Mouse (Mus musculus) heart, embryonic 12.5 days (tissue): ENCODE results near the gene Irf1. TPM values are rescaled to one million over a fixed set of nuclear protein-coding genes. Genes with fewer than 3 reads are reported as not detected.
"Not testable (repeated sequence)": the region's sequence is repeated elsewhere in the genome, so short reads cannot be mapped to it uniquely, and the experiment has no call there.

ENCODE experiments used
- ATAC-seq: fragments of 200-750 bp; cut with Nextera tagmentation; 2 replicates; pipeline ENCODE4 v1.8.0; 2017; ENCODE audit warnings: moderate TSS enrichment, moderate library complexity; ENCODE audit not compliant: insufficient number of reproducible peaks, low FRiP score
- H3K27ac ChIP-seq: fragments of 300-500 bp; sonication (generic); 2 replicates; pipeline ENCODE4 v1.5.1; 2016; ENCODE audit warnings: mild to moderate bottlenecking, moderate library complexity; ENCODE audit not compliant: poor library complexity, severe bottlenecking
- H3K27me3 ChIP-seq: fragments of 300-500 bp; sonication (generic); replicated peaks from 2 replicates; pipeline ENCODE4 v1.6.1; 2016; ENCODE audit warnings: mild to moderate bottlenecking, moderate library complexity
- H3K36me3 ChIP-seq: fragments of 300-500 bp; sonication (generic); 2 replicates; pipeline ENCODE4 v1.6.1; 2016; ENCODE audit warnings: mild to moderate bottlenecking, moderate library complexity
- H3K4me1 ChIP-seq: fragments of 300-500 bp; sonication (generic); replicated peaks from 2 replicates; pipeline ENCODE4 v1.6.1; 2016; ENCODE audit warnings: mild to moderate bottlenecking
- H3K4me2 ChIP-seq: fragments of 300-500 bp; sonication (generic); 2 replicates; pipeline ENCODE4 v1.6.1; 2016; ENCODE audit warnings: mild to moderate bottlenecking, moderate library complexity
- H3K4me3 ChIP-seq: fragments of 300-500 bp; sonication (generic); 2 replicates; pipeline ENCODE4 v1.5.1; 2016; ENCODE audit warnings: mild to moderate bottlenecking
- H3K9ac ChIP-seq: fragments of 300-500 bp; sonication (generic); 2 replicates; pipeline ENCODE4 v1.6.1; 2016; ENCODE audit warnings: mild to moderate bottlenecking, moderate library complexity
- H3K9me3 ChIP-seq: fragments of 300-500 bp; sonication (generic); replicated peaks from 2 replicates; pipeline ENCODE4 v1.6.1; 2016; ENCODE audit warnings: mild to moderate bottlenecking, moderate library complexity
- WGBS: fragments of 180-500 bp; shearing (Covaris S2); methylation state at CpG from one replicate; pipeline ENCODE4 v1.1.7; 2016; 5-methylcytosine and 5-hydroxymethylcytosine counted together
- polyA plus RNA-seq: library from polyadenylated mRNA; unstranded; fragments of >200 nt; fragmentation: Nextera tagmentation; extraction: Ambion mirVana; gene quantifications from 2 replicates; pipeline ENCODE4 v1.2.1, GENCODE M21; 2016

Irf1 gene
- polyA plus RNA-seq, 1 experiment from 2014 or later: 9.8 TPM

GRCm38 (mm10) chr11:53745260-53745659 lies 24.6 kb upstream of the Irf1 start:
- ATAC-seq: no peak

GRCm38 (mm10) chr11:53747985-53748384 lies 21.8 kb upstream of the Irf1 start:
- Histone ChIP-seq H3K4me3 (no peak overlapping the region), H3K27ac (no peak overlapping the region), H3K9ac (no peak overlapping the region), H3K36me3 (no peaks in the 10 kb centered on the region), H3K9me3 (no peaks in the 10 kb centered on the region), H3K27me3 (no peaks in the 10 kb centered on the region), H3K4me2 (no peak overlapping the region), H3K4me1 (no peaks in the 10 kb centered on the region)
- ATAC-seq: no peak
- 86% methylated on average over 9 of the region's 9 CpGs for WGBS

More at GRCm38 (mm10) chr11:53745260-53745659, 24.6 kb upstream of the Irf1 start:
- H3K4me3 ChIP-seq: no peak overlapping the region
- no peaks in the 10 kb centered on the region for H3K9me3 ChIP-seq
- 86% methylated on average over 2 of the region's 2 CpGs for WGBS
- no peaks in the 10 kb centered on the region for H3K36me3 ChIP-seq
- no peak overlapping the region for H3K4me2 ChIP-seq
- H3K27ac ChIP-seq: no peak overlapping the region
- no peaks in the 10 kb centered on the region for H3K4me1 ChIP-seq
- H3K9ac ChIP-seq: no peak overlapping the region
- no peaks in the 10 kb centered on the region for H3K27me3 ChIP-seq

GRCm38 (mm10) chr11:53748614-53749013 lies 21.2 kb upstream of the Irf1 start:
- no peaks in the 10 kb centered on the region for H3K4me1 ChIP-seq
- WGBS: 85% methylated on average over 6 of the region's 6 CpGs
- ATAC-seq: no peak

DNA sequence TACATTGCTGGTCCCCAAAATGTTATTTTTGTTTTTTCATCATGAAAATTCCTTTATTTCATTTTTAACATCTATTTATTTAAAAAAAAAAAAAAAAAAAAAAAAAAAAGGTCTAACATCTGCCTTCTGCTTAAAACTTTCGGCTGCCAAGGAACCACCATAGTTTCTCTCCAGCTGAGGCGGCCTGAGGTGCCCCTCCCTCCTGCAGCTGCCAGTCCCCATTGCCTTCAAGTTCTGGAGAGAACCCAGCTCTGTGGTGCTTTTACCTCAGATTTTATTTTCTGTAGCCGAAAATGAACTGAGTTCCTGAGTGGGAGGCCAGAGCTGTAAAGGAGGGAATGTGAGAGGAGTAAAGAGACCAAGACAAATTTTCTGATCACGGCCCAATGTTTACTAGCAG lies 20.5 kb upstream of the Irf1 start:
- H3K4me2 ChIP-seq: no peak overlapping the region
- H3K9me3 ChIP-seq: no peaks in the 10 kb centered on the region
- H3K27me3 ChIP-seq: no peaks in the 10 kb centered on the region
- H3K4me3 ChIP-seq: no peak overlapping the region
- no peak overlapping the region for H3K27ac ChIP-seq
- no peaks in the 10 kb centered on the region for H3K4me1 ChIP-seq
- H3K36me3 ChIP-seq: no peaks in the 10 kb centered on the region
- WGBS: 72% methylated on average over 4 of the region's 4 CpGs
- ATAC-seq: no peak
- H3K9ac ChIP-seq: no peak overlapping the region

More at GRCm38 (mm10) chr11:53748614-53749013, 21.2 kb upstream of the Irf1 start:
- Histone ChIP-seq H3K27me3 (no peaks in the 10 kb centered on the region), H3K4me3 (no peak overlapping the region), H3K27ac (no peak overlapping the region), H3K4me2 (no peak overlapping the region), H3K9me3 (no peaks in the 10 kb centered on the region), H3K36me3 (no peaks in the 10 kb centered on the region), H3K9ac (no peak overlapping the region)

GRCm38 (mm10) chr11:53749716-53750352 lies 20.0 kb upstream of the Irf1 start:
- Histone ChIP-seq H3K27me3 (no peaks in the 10 kb centered on the region), H3K4me3 (no peak overlapping the region), H3K4me1 (no peaks in the 10 kb centered on the region), H3K9me3 (no peaks in the 10 kb centered on the region), H3K27ac (no peak overlapping the region), H3K9ac (no peak overlapping the region), H3K36me3 (no peaks in the 10 kb centered on the region), H3K4me2 (no peak overlapping the region)
- WGBS: 42% methylated on average over 5 of the region's 5 CpGs
- ATAC-seq: no peak

GRCm38 (mm10) chr11:53755011-53755595 lies 14.7 kb upstream of the Irf1 start:
- no peaks in the 10 kb centered on the region for H3K9me3 ChIP-seq
- H3K27me3 ChIP-seq: no peaks in the 10 kb centered on the region
- H3K4me3 ChIP-seq: no peak overlapping the region
- WGBS: 78% methylated on average over 12 of the region's 12 CpGs
- no peak overlapping the region for H3K27ac ChIP-seq
- no peak for ATAC-seq
- H3K36me3 ChIP-seq: no peaks in the 10 kb centered on the region
- no peak overlapping the region for H3K4me2 ChIP-seq
- no peak overlapping the region for H3K9ac ChIP-seq
- H3K4me1 ChIP-seq: peaks cover 14% of the 10 kb centered on the region

DNA sequence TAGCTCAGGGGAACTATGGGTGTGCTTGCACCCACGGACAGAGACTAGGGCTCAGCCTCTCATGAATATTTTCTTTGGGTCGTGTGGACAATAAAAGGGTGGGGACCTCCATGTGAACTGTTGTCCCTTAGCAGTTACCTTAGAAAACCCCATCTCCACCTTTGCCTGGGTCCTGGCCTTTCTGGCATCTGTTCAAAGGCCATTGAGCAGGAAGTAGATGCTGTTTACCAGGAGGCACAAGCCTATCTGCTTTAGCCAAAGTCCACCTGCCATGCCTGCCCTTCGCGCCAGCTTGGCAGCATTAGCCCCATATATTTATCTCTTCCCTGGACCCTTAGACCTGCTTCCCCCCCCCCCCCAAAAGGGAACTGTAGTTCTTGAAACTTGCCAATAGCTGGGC lies 12.2 kb upstream of the Irf1 start:
- no peaks in the 10 kb centered on the region for H3K9me3 ChIP-seq
- H3K4me1 ChIP-seq: peaks cover 37% of the 10 kb centered on the region
- no peaks in the 10 kb centered on the region for H3K36me3 ChIP-seq
- ATAC-seq: no peak
- H3K27me3 ChIP-seq: no peaks in the 10 kb centered on the region
- H3K4me3 ChIP-seq: no peak overlapping the region
- no peak overlapping the region for H3K27ac ChIP-seq
- H3K9ac ChIP-seq: no peak overlapping the region
- no peak overlapping the region for H3K4me2 ChIP-seq
- WGBS: 78% methylated on average over 4 of the region's 4 CpGs

DNA sequence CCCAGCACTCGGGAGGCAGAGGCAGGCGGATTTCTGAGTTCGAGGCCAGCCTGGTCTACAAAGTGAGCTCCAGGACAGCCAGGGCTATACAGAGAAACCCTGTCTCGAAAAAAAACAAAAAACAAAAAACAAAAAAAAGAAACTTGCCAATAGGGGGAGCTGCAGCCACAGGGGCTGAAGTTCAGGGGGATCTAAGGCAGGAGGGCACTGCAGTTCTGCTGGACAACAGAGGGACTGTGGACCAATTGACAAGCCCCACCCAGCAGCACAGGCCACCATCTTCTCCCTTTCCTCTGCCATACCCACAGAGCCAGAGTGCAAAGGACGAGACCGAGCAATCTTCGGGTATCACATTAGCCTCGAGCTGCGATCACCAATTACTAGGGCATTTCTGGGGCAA lies 11.8 kb upstream of the Irf1 start:
- H3K27me3 ChIP-seq, ATAC-seq, H3K4me2 ChIP-seq, H3K27ac ChIP-seq, H3K9me3 ChIP-seq, H3K4me3 ChIP-seq, H3K9ac ChIP-seq, H3K36me3 ChIP-seq: not testable (repeated sequence)
- H3K4me1 ChIP-seq: peaks cover 41% of the 10 kb centered on the region
- 84% methylated on average over 9 of the region's 9 CpGs for WGBS

GRCm38 (mm10) chr11:53758791-53759351 lies 10.9 kb upstream of the Irf1 start:
- Histone ChIP-seq H3K9ac (no peak overlapping the region), H3K27ac (peak overlapping the region; percentile 12; the same call in 1 of the 2 replicates), H3K4me1 (peaks cover 49% of the 10 kb centered on the region), H3K9me3 (no peaks in the 10 kb centered on the region), H3K4me3 (no peak overlapping the region), H3K36me3 (no peaks in the 10 kb centered on the region), H3K4me2 (peak overlapping the region; percentile 13; the same call in 1 of the 2 replicates), H3K27me3 (no peaks in the 10 kb centered on the region)
- ATAC-seq: no peak
- WGBS: 41% methylated on average over 6 of the region's 6 CpGs

- Histone ChIP-seq H3K4me2 (peak overlapping the region; percentile 51), H3K27ac (peak overlapping the region; percentile 12; the same call in 1 of the 2 replicates), H3K9ac (0 out of 2 replicates have a peak overlapping the region, but pooled peaks have one; percentile 5), H3K27me3 (no peaks in the 10 kb centered on the region), H3K36me3 (no peaks in the 10 kb centered on the region), H3K4me1 (peaks cover 59% of the 10 kb centered on the region), H3K9me3 (no peaks in the 10 kb centered on the region), H3K4me3 (no peak overlapping the region)
- no peak for ATAC-seq
- 12% methylated on average over 22 of the region's 22 CpGs for WGBS
Measured at GRCm38 (mm10) chr11:53759545-53760406, 10.0 kb upstream of the Irf1 start.

DNA sequence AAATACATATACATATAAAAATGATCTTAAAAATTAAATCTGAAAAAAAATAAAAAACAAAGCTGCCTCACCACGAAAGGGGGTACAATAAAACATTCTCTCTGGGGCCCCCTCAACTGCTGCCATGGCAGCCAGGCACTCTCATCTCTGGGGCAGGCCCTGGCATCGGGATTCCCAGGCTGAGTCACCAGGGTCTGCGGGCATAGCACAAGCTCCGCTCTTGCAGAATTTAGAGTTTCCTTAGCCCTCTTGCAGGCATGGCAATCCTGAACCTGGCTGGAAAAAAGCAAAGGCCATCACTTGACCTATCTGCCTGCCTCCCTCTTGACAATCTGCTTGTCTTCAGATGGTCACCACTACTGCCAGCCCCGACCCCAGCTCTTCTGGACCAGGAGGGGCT lies 8.5 kb upstream of the Irf1 start:
- peaks cover 62% of the 10 kb centered on the region for H3K4me1 ChIP-seq
- peak overlapping the region; percentile 91 for H3K27ac ChIP-seq

More for the DNA sequence above, 8.5 kb upstream of the Irf1 start:
- H3K4me3 ChIP-seq: no peak overlapping the region
- H3K9me3 ChIP-seq: no peaks in the 10 kb centered on the region
- H3K27me3 ChIP-seq: no peaks in the 10 kb centered on the region
- no peaks in the 10 kb centered on the region for H3K36me3 ChIP-seq
- H3K9ac ChIP-seq: no peak overlapping the region
- ATAC-seq: no peak
- 66% methylated on average over 5 of the region's 5 CpGs for WGBS
- H3K4me2 ChIP-seq: no peak overlapping the region
